Mouse (Mus musculus) frontal cortex, postnatal 25 days (tissue): ENCODE data around the gene Slc39a11.

Source experiments
- DNase-seq, 2 experiments: peaks; one replicate each; pipeline ENCODE4 v3.0.0; 2022; ENCODE audit warnings: low spot score in 2 of 2

Slc39a11 gene

GRCm38 (mm10) chr11:113407474-113407873, 242.4 kb downstream of the Slc39a11 start:
- no peak for DNase-seq

- no peak for DNase-seq
Measured at GRCm38 (mm10) chr11:113400868-113401267, 249.0 kb downstream of the Slc39a11 start.

GRCm38 (mm10) chr11:113399601-113400000, 250.3 kb downstream of the Slc39a11 start:
- no peak for DNase-seq

GRCm38 (mm10) chr11:113397394-113397793, 252.5 kb downstream of the Slc39a11 start:
- DNase-seq: no peak

- no peak for DNase-seq
Measured at GRCm38 (mm10) chr11:113393366-113394150, 256.3 kb downstream of the Slc39a11 start.

GRCm38 (mm10) chr11:113391664-113392063, 258.2 kb downstream of the Slc39a11 start:
- DNase-seq: no peak

GRCm38 (mm10) chr11:113389637-113390036, 260.2 kb downstream of the Slc39a11 start:
- no peak for DNase-seq

GRCm38 (mm10) chr11:113382674-113383571, 267.0 kb downstream of the Slc39a11 start:
- no peak for DNase-seq

GRCm38 (mm10) chr11:113381550-113381949, 268.3 kb downstream of the Slc39a11 start:
- no peak for DNase-seq

GRCm38 (mm10) chr11:113378867-113379266, 271.0 kb downstream of the Slc39a11 start:
- no peak for DNase-seq

- DNase-seq: no peak
Measured at GRCm38 (mm10) chr11:113376066-113376465, 273.8 kb downstream of the Slc39a11 start.

GRCm38 (mm10) chr11:113373926-113374325, 276.0 kb downstream of the Slc39a11 start:
- DNase-seq: no peak

- no peak for DNase-seq
Measured at GRCm38 (mm10) chr11:113373331-113373730, 276.5 kb downstream of the Slc39a11 start.

- no peak for DNase-seq
Measured at GRCm38 (mm10) chr11:113368046-113368445, 281.8 kb downstream of the Slc39a11 start.

- DNase-seq: no peak
Measured at GRCm38 (mm10) chr11:113366257-113367030, 283.4 kb downstream of the Slc39a11 start.

- no peak for DNase-seq
Measured at GRCm38 (mm10) chr11:113363739-113364138, 286.1 kb downstream of the Slc39a11 start.

- no peak for DNase-seq
Measured at GRCm38 (mm10) chr11:113362617-113363016, 287.3 kb downstream of the Slc39a11 start.

GRCm38 (mm10) chr11:113360049-113360835, 289.6 kb downstream of the Slc39a11 start:
- DNase-seq: no peak

GRCm38 (mm10) chr11:113355932-113356331, 293.9 kb downstream of the Slc39a11 start:
- DNase-seq: no peak

GRCm38 (mm10) chr11:113352085-113352815, 297.6 kb downstream of the Slc39a11 start:
- DNase-seq: no peak
